Mouse (Mus musculus): ENCODE measurements around the gene Snx5. TPM values are rescaled to one million over a fixed set of nuclear protein-coding genes. Genes with fewer than 3 reads are reported as not detected.

Snx5 gene
- 73.0 and 75.9 TPM in 2 replicates for polyA plus RNA-seq (2014; fragmentation: Nextera tagmentation; extraction: Ambion mirVana)

DNA sequence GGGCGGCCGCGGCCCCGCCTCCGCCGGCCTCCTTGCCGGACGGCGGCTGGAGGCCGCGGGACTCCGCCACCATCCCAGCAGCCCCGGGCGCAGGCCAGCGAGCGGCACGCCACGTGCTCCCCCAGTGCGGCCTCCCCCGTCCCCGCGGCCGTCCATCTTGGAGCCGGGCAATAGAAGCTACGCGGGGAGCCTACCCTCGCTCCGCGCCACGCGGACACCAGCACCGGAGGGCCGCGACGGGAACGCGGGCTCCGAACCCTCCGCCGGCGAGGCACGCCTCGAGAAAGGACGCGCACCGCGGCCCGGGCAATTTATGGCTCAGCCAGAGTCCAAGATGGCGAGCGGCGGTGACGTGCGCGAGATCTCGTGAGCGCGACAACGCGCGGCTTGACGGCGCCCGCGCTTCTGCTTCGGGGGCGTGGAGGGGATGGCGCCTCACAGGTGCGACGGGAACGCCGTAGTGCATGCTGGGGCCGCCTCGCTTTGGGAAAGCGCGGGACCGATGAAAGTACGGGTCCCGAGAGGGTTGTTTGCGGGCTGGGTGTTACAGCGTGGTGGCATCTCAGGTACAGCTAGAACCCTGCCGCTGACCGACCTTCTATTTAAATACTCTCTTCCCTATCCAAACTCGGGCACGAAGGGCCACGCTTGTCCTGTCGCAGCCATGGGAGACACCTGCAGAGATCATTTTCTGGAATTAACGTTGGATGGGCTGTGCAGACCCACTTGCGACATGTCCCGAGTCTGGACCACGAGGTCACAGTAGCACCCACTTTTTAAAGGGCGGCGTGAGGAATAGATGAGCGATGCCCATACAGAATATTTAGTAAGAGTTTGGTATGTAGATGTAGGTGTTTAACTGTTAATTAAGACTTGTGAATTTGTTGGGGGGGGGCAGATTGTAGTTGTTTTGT is at the start of gene Snx5, which contains the start of gene Mgme1:
Gene Snx5, minus strand, starts transcription at position 400 of the 914 bp plus-strand sequence.
Gene Mgme1, plus strand, starts transcription at position 157 of the 914 bp plus-strand sequence.
- Histone ChIP-seq H3K9ac (peak within 1 kb of the TSS; percentile 96), H3K4me3 (replicated peaks; ENCODE audit: low read length) (peak within 1 kb of the TSS; percentile 99), H3K4me1 (replicated peaks; ENCODE audit: control insufficient read depth, insufficient read depth, low read length) (peaks cover 31% of the 10 kb centered on the region), H3K27ac (peak within 1 kb of the TSS; percentile 95), H3K9me3 (ENCODE audit: control insufficient read depth, low read length) (no peaks in the 10 kb centered on the region), H3K36me3 (replicated peaks; ENCODE audit: control insufficient read depth, insufficient read depth) (no peaks in the 10 kb centered on the region; the same call in 1 of the 2 replicates), H3K27me3 (ENCODE audit: control insufficient read depth, insufficient read depth, low read length) (no peaks in the 10 kb centered on the region), H3K4me2 (replicated peaks) (peak within 1 kb of the TSS; percentile 95)
- under 1% methylated on average over 93 of the region's 93 CpGs for WGBS
- ATAC-seq (ENCODE audit: low FRiP score) (peak; percentile 98), DNase-seq (ENCODE audit: low spot score) (peak; percentile 93)

DNA sequence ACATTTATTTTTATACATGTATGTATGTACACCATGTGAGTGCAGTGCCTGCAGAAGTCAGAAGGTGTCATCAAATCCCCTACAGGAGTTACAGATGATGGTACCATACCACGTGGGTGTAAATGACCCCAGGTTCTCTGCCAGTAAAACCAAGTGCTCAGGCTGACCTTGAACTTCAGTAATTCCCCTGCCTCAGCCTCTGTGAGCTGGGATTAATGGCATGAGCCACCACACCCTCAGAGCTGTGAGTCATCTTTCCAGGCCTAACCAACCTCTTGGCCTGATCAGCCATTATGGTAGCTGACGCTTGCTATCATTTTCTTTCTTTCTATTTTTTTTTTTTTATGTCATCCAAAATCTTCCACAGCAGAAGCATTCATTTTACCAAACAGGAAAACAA is 40.7 kb upstream of the Snx5 start:
- H3K4me2 ChIP-seq (replicated peaks) = no peak overlapping the region
- 90% methylated on average over 2 of the region's 2 CpGs for WGBS
- H3K9me3 ChIP-seq (ENCODE audit: control insufficient read depth, low read length) = no peaks in the 10 kb centered on the region

GRCm38 (mm10) chr2:144310273-144310672 is 39.6 kb upstream of the Snx5 start:
- WGBS = 38% methylated on average over 5 of the region's 5 CpGs
- no peaks in the 10 kb centered on the region for H3K27me3 ChIP-seq (ENCODE audit: control insufficient read depth, insufficient read depth, low read length)
- ATAC-seq (ENCODE audit: low FRiP score) (no peak), DNase-seq (ENCODE audit: low spot score) (no peak)
- H3K9me3 ChIP-seq (ENCODE audit: control insufficient read depth, low read length) = no peaks in the 10 kb centered on the region
- no peaks in the 10 kb centered on the region for H3K4me1 ChIP-seq (replicated peaks; ENCODE audit: control insufficient read depth, insufficient read depth, low read length)
- H3K9ac ChIP-seq = no peak overlapping the region
- no peaks in the 10 kb centered on the region for H3K36me3 ChIP-seq (replicated peaks; ENCODE audit: control insufficient read depth, insufficient read depth)
- no peak overlapping the region for H3K4me2 ChIP-seq (replicated peaks)
- no peak overlapping the region for H3K4me3 ChIP-seq (replicated peaks; ENCODE audit: low read length)
- no peak overlapping the region for H3K27ac ChIP-seq

More for the DNA sequence above, 40.7 kb upstream of the Snx5 start:
- Histone ChIP-seq H3K4me1 (replicated peaks; ENCODE audit: control insufficient read depth, insufficient read depth, low read length) (no peaks in the 10 kb centered on the region), H3K27ac (no peak overlapping the region), H3K4me3 (replicated peaks; ENCODE audit: low read length) (no peak overlapping the region), H3K9ac (no peak overlapping the region), H3K36me3 (replicated peaks; ENCODE audit: control insufficient read depth, insufficient read depth) (no peaks in the 10 kb centered on the region), H3K27me3 (ENCODE audit: control insufficient read depth, insufficient read depth, low read length) (no peaks in the 10 kb centered on the region)
- DNase-seq (ENCODE audit: low spot score) = no peak
- no peak for ATAC-seq (ENCODE audit: low FRiP score)

GRCm38 (mm10) chr2:144308561-144308960 is 37.9 kb upstream of the Snx5 start:
- no peak overlapping the region for H3K9ac ChIP-seq
- DNase-seq (ENCODE audit: low spot score) (no peak), ATAC-seq (ENCODE audit: low FRiP score) (no peak)
- WGBS = 60% methylated on average over 8 of the region's 8 CpGs
- no peak overlapping the region for H3K4me3 ChIP-seq (replicated peaks; ENCODE audit: low read length)
- H3K4me1 ChIP-seq (replicated peaks; ENCODE audit: control insufficient read depth, insufficient read depth, low read length) = no peaks in the 10 kb centered on the region
- no peak overlapping the region for H3K4me2 ChIP-seq (replicated peaks)
- H3K27me3 ChIP-seq (ENCODE audit: control insufficient read depth, insufficient read depth, low read length) = no peaks in the 10 kb centered on the region
- H3K27ac ChIP-seq = no peak overlapping the region
- no peaks in the 10 kb centered on the region for H3K9me3 ChIP-seq (ENCODE audit: control insufficient read depth, low read length)
- H3K36me3 ChIP-seq (replicated peaks; ENCODE audit: control insufficient read depth, insufficient read depth) = no peaks in the 10 kb centered on the region

DNA sequence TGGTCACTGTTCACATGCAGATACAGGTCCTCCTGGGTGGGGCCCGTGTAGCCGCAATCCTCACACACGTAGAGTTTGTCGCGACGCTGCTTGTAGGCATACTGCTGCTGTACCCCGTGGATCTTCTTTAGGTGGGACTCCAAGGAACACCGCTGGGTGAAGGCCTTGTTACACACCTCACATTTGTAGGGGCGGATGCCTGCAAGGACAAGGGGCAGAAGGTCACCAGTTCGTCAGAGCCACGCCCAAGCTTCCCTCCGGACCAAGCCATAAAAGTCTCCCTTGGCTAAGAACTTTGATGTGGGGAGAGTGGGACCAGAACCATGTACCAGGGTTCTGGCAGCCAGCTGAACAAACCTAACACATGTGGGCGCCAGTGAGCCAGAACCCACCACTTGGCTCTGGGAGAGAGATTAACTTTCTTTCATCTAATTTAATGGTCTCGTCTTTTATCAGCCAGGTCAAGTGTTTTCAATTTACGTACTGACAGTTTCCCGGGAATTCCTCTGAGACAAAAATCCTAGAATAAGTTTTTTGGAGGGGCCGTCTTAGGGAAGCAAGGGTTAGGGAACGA is 35.1 kb upstream of the Snx5 start:
- Histone ChIP-seq H3K9ac (no peak overlapping the region), H3K4me2 (replicated peaks) (no peak overlapping the region), H3K4me1 (replicated peaks; ENCODE audit: control insufficient read depth, insufficient read depth, low read length) (no peaks in the 10 kb centered on the region), H3K4me3 (replicated peaks; ENCODE audit: low read length) (no peak overlapping the region), H3K27ac (no peak overlapping the region), H3K9me3 (ENCODE audit: control insufficient read depth, low read length) (no peaks in the 10 kb centered on the region), H3K36me3 (replicated peaks; ENCODE audit: control insufficient read depth, insufficient read depth) (no peaks in the 10 kb centered on the region), H3K27me3 (ENCODE audit: control insufficient read depth, insufficient read depth, low read length) (no peaks in the 10 kb centered on the region)
- 76% methylated on average over 18 of the region's 18 CpGs for WGBS
- DNase-seq (ENCODE audit: low spot score) (no peak), ATAC-seq (ENCODE audit: low FRiP score) (no peak)

DNA sequence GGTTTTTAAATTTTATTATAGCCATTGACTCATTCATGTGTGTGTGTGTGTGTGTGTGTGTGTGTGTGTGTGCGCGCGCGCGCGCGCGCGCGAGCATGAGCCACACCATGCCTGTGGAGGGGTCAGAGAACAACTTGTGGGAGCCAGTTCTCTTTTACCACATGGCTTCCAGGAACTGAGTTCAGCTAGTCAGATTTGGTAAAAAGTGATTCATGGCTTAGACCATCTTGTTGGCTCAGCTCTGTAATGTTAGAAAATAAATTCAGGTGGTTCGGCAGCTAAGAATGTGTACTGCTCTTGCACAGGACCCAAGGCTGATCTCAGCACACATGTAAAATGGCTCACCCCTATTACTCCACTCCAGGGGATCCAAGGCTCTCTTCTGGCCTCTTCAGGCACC is 30.4 kb upstream of the Snx5 start:
- DNase-seq (ENCODE audit: low spot score) (no peak), ATAC-seq (ENCODE audit: low FRiP score) (no peak)
- Histone ChIP-seq H3K27ac (no peak overlapping the region), H3K4me2 (replicated peaks) (no peak overlapping the region), H3K4me3 (replicated peaks; ENCODE audit: low read length) (no peak overlapping the region), H3K27me3 (ENCODE audit: control insufficient read depth, insufficient read depth, low read length) (no peaks in the 10 kb centered on the region), H3K9ac (no peak overlapping the region), H3K9me3 (ENCODE audit: control insufficient read depth, low read length) (no peaks in the 10 kb centered on the region), H3K36me3 (replicated peaks; ENCODE audit: control insufficient read depth, insufficient read depth) (no peaks in the 10 kb centered on the region), H3K4me1 (replicated peaks; ENCODE audit: control insufficient read depth, insufficient read depth, low read length) (no peaks in the 10 kb centered on the region)
- 96% methylated on average over 11 of the region's 11 CpGs for WGBS

- Histone ChIP-seq H3K9me3 (ENCODE audit: control insufficient read depth, low read length) (no peaks in the 10 kb centered on the region), H3K9ac (no peak overlapping the region), H3K4me2 (replicated peaks) (no peak overlapping the region), H3K36me3 (replicated peaks; ENCODE audit: control insufficient read depth, insufficient read depth) (no peaks in the 10 kb centered on the region), H3K27me3 (ENCODE audit: control insufficient read depth, insufficient read depth, low read length) (no peaks in the 10 kb centered on the region), H3K27ac (no peak overlapping the region), H3K4me3 (replicated peaks; ENCODE audit: low read length) (no peak overlapping the region), H3K4me1 (replicated peaks; ENCODE audit: control insufficient read depth, insufficient read depth, low read length) (no peaks in the 10 kb centered on the region)
- WGBS = 77% methylated on average over 9 of the region's 9 CpGs
- ATAC-seq (ENCODE audit: low FRiP score) = no peak
- no peak for DNase-seq (ENCODE audit: low spot score)
These were observed 29.3 kb upstream of the Snx5 start for GRCm38 (mm10) chr2:144299749-144300669.

GRCm38 (mm10) chr2:144295145-144295735 is 24.5 kb upstream of the Snx5 start:
- no peaks in the 10 kb centered on the region for H3K36me3 ChIP-seq (replicated peaks; ENCODE audit: control insufficient read depth, insufficient read depth)
- no peaks in the 10 kb centered on the region for H3K9me3 ChIP-seq (ENCODE audit: control insufficient read depth, low read length)
- DNase-seq (ENCODE audit: low spot score) (no peak), ATAC-seq (ENCODE audit: low FRiP score) (no peak)
- 70% methylated on average over 9 of the region's 9 CpGs for WGBS
- H3K4me3 ChIP-seq (replicated peaks; ENCODE audit: low read length) = no peak overlapping the region
- no peak overlapping the region for H3K9ac ChIP-seq
- H3K4me2 ChIP-seq (replicated peaks) = no peak overlapping the region
- H3K27ac ChIP-seq = no peak overlapping the region
- no peaks in the 10 kb centered on the region for H3K27me3 ChIP-seq (ENCODE audit: control insufficient read depth, insufficient read depth, low read length)
- no peaks in the 10 kb centered on the region for H3K4me1 ChIP-seq (replicated peaks; ENCODE audit: control insufficient read depth, insufficient read depth, low read length)

Measured in hindbrain, embryonic 14.5 days (tissue).